Mouse (Mus musculus) activated CD4-positive, CD25-positive, alpha-beta regulatory T cell, adult 4 months (primary cell): ENCODE results near the gene Pcsk5. TPM values are rescaled to one million over a fixed set of nuclear protein-coding genes. Genes with fewer than 3 reads are reported as not detected.

Source experiments
- ATAC-seq: one replicate; pipeline ENCODE4 v1.8.0; 2017
- polyA plus RNA-seq, 2 experiments: library from polyadenylated mRNA; unstranded; fragments of 100-300 nt; shearing (Covaris generic); gene quantifications; one replicate each; pipeline ENCODE4 v1.2.1; 2017

The Pcsk5 gene
- not detected for polyA plus RNA-seq

- ATAC-seq = no peak
Observed at GRCm38 (mm10) chr19:17837471-17837859, at the start of gene Pcsk5. TSS of gene Pcsk5 (minus strand) at chr19:17837632.

- no peak for ATAC-seq
Observed at GRCm38 (mm10) chr19:17875804-17876203, 38.4 kb upstream of the Pcsk5 start.

DNA sequence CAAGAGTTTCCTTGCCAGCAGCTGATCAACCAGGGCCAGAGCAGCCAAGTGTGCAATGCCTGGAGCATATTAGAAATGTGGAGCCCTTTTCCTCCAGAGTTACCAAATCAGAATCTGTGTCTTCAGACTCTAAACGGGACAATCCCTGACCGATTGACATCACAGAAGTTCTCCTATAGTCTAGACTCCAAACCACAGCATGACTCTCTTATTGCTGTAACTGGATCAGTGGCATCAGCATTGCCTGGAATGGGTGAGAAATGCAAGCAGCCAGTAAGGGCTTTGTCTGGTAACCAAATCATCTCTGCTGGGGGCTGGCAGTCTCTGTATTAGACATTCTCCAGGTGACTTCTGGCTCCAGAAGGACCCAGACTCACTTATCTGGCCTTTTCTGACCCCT is 37.0 kb upstream of the Pcsk5 start:
- ATAC-seq = no peak

GRCm38 (mm10) chr19:17873755-17874154 is 36.3 kb upstream of the Pcsk5 start:
- ATAC-seq = no peak

GRCm38 (mm10) chr19:17866317-17866891 is 29.0 kb upstream of the Pcsk5 start:
- no peak for ATAC-seq

DNA sequence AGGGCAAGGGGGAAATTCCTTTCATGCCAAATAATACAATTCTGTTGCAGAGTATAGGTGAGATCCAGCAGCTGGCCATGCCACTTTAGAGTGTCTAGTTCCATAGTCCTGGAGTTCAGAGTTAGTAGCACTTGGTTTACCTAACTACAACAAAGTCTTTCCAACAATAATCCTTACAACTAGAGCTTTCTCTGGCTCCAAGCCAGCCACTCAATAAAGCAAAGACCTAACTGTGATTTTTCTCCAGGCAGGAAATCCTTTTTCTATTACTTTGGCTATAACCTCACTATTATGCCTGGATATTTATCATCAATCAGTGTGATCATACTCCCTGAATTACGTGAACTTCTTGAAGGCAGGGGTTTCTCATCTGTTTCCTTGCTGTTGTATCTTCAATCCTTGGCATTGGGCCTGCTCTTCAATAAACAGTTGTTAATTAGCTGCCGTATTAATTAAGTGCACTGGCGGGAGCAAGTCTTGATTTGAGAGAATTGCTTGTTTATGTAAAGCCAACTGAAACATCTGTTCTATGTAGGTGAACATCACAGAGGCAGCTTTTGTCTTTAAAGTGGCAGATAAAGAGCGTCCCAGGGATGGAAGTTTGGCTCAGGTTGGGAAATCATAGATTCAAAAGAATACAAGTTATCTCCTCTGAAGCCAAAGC is 23.1 kb upstream of the Pcsk5 start:
- ATAC-seq = no peak

- no peak for ATAC-seq
Observed at GRCm38 (mm10) chr19:17856741-17857140, 19.3 kb upstream of the Pcsk5 start.

DNA sequence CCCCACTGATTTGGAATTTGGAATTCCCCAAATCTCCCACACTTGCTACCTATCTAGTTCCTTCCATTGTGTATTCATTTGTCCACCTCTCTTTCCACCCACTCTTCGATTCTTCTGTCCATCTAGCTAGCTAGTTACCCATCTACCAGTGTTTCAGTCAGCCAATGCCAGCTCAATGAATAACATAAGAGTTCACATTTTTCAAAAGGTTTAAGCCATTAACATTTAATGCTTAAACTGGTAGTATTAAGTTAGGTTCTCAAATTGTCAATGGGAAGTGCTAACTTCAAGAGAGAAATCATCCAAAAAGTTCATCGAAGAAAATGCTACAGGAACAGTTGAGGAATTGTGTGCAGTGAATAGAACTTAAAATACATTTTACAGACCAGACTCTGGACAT is 11.0 kb upstream of the Pcsk5 start:
- ATAC-seq = no peak

DNA sequence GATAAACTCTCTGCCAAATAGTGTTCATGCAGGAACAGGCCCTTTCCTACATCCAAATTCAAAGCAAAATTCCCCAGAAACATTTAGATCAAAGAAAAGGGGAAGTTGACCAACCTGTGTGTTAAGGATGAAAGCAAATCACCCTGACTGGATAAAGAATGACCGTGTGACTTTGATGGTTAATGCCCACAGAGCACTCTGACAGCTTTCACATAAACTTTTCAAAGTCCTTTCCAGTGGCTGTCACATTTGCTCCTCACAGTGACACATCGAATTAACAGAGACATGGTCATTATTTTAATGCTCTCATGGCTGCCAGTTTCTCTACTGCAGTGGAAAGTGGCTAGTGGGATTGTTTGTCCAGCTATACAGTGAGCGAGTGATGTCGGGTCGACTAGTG is 8.5 kb upstream of the Pcsk5 start:
- no peak for ATAC-seq

DNA sequence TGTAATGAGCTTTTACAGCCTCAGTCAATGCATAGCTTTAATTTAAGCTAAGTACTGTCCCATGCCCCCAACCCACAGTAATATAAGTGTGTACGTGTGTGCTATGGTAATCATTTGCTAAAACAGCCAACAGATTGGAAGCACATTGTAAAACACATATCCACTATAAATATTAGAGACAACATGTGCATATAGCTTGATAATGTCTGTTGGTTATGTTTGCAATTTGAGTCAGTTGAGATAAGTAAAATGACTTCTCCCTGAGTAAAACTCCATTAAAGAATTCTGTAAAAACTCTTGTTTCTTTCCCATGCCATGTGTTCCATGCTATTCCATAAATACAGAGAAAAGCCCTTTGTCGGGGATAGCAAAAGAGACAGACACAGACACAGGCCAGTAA is 4.2 kb upstream of the Pcsk5 start:
- ATAC-seq = no peak

DNA sequence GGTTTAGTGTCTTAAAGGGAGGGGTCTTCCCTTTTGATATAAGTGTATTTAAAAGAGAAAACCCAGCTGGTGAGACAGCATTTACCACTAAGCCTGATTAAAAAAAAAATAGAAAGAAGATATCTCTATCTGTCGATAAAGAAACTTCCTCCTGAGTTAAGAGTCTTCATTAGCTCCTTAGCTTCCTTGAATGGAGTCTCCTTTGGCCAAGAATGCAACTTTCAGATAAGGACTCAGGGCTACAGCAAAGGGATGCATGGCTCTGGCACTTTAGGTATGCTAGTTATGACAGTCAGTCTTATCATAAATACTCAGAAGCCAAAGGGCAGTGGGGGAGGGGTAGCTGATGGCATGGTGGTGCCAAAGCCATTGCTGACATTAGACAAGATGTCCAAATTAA is 2.4 kb upstream of the Pcsk5 start:
- no peak for ATAC-seq

- no peak for ATAC-seq
Observed at GRCm38 (mm10) chr19:17836566-17837470, 614 bp downstream of the Pcsk5 start.

DNA sequence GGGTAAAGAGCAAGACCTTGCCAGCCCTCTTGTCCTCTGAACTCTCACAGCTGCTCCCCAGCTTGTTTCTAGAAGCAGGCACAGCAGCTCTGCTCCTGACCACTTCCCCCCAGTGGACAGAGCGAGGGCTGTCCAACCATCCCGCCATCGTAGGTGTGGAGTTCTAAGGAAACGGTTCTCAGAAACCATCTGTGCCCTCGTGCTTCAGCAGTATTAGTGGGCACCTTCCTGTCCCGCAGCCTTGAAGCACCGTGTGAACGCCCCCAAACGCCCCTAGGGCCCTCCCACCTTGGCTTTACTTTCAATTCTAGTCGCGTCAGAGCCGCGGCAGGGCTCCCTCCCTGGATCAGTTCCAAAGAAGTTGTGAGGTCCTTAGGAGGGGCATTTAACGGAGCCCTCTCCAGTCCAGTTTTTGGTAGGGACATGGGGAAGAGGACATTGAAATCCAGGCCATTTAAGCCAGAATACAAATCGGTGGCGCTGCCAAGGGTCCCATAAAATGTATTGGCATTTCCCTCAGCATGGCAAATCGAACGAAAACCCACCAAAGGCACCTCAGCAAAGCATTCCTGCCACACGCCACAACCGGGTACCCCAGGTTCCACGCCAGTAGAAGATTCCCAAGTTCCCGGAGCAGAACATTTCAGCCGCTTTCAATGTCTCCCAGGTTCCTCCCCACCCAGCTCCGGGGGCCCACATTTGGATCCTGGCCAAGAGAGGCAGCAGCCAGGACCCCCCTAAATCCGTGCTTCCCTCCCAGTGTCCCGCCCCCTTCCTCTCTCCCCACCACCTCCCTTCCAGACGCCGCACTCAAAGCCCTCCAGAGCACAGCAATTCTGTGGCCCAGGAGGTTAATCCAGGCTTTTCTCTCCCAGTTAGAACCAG is 1.5 kb downstream of the Pcsk5 start:
- no peak for ATAC-seq

DNA sequence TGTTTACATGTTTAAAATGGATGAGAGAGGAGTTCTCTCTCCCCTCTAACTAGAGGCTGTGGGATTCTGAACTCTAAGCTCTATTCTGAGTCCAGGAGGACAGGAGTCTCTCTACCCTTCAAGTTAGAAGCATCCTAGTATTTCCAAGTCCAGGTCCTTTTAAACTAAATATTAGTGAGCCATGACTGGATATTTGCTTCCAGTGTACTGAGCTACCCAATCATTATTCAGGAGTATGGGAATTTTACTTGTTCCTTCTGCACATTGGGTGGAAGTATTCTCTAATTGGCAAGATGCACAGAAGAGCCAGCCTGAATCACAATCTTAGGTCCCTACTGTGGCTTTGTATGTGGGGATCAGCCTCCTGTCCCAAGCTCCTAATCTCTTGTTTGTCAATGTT is 2.5 kb downstream of the Pcsk5 start:
- ATAC-seq = no peak

GRCm38 (mm10) chr19:17831376-17831775 is 6.1 kb downstream of the Pcsk5 start:
- ATAC-seq = no peak

GRCm38 (mm10) chr19:17828414-17828813 is 9.0 kb downstream of the Pcsk5 start:
- ATAC-seq = no peak

- ATAC-seq = no peak
Observed at GRCm38 (mm10) chr19:17826694-17827093, 10.7 kb downstream of the Pcsk5 start.

- ATAC-seq = no peak
Observed at GRCm38 (mm10) chr19:17820046-17820445, 17.4 kb downstream of the Pcsk5 start.

DNA sequence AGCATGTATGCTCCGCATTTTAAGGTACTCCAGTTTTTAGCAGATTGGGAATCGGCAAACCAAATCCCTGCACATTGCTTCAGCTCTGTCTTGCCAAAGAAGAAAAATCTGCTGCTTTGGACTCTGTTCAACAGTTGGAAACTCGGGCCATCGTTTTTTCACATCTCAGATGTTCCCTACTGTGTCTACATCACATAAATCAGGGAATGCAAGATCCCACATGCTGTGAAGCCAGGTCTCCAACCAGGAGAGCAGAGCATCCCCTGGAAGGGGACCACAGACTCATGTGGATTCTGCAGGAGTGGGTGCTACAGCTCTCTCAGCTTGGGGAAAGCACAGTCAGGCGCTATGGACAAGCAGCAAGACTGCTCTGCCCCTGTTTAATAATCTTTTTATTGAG is 18.4 kb downstream of the Pcsk5 start:
- ATAC-seq = no peak

DNA sequence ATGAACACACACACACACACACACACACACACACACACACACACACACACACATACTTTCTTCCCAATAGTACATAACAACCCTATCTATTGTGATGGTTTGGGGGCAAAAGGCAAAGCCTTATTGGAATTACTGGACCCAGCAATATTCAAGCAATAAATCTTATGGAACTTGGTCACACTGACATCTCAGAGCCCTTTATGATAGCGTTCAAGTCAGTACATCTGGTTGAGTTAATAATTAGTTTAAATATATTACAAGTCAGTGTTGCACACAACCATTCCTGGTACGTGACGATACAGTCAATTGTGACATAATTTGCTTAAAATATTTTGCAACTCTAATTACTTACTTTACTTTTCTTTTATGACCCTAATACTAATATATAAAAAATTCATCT is 22.4 kb downstream of the Pcsk5 start:
- no peak for ATAC-seq

- ATAC-seq = no peak
Observed at GRCm38 (mm10) chr19:17813449-17813990, 23.9 kb downstream of the Pcsk5 start.

DNA sequence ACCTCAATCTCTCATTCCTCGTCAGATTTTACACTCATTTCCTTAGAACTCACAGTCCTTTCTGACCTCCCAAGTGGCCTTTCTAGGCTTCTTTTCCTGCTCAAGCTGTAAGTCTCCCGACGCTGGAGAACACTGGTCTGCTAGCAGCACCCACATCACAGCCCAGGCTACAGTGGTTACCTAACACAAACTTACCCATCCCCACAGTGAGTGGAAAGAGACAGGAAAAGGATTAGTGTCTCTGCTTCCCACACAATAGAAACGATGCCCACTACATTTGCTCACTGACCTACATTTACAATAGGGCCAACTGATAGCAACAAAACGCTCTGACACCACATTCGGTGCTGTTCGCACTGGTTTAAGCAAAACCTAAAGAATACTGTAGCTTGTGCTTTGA is 24.8 kb downstream of the Pcsk5 start:
- ATAC-seq = no peak
